Mouse (Mus musculus) ZHBTc4 (cell line): ENCODE results near the gene Gm14743.
"Not testable (repeated sequence)": the region's sequence is repeated elsewhere in the genome, so short reads cannot be mapped to it uniquely, and the experiment has no call there.

Experiments
- DNase-seq: peaks from one replicate; pipeline ENCODE4 v3.0.0-alpha.2; 2011; ENCODE audit warnings: low read depth, low spot score

Gm14743 gene

DNA sequence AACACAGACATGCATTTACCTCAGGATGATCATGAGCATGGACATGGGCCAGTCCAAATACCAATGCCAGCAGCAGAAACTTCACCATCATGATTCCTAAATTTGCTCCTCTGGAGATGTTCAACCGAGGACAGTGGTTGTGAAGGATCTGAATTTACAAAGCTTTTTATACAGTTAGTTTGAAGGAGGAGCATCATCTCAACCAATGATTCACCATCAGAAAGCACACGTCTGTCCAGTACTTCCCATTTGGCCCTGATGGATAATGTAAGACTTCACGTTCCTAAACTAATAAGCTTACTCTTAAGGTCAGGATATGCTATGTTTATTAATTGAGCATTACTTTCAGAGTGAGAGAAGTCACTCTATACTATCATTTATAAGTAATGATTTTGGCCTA lies at the start of gene Gm14743:
Gene Gm14743 (minus strand): TSS at position 101 of the 400 bp plus-strand sequence.
- not testable (repeated sequence) for DNase-seq

DNA sequence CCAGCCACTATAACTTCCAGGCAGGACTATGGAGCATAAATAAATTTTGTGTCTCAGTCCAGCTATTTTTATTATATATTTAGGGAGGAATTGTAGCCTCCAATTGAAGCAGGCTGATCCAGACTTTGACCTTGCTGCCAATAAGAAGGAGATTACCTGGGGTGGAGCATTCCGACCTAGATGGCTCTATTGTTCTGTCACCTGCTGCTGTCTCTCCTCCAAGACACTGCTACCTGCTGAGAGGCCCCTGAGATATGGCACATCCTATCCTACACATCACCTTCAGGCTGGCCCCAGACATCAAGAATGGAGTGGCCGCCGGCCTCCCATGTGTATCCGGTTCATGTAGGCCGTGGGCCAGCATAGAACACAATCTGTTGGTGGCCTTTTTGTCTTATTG lies 42.9 kb downstream of the Gm14743 start:
- peak; percentile 58 for DNase-seq

DNA sequence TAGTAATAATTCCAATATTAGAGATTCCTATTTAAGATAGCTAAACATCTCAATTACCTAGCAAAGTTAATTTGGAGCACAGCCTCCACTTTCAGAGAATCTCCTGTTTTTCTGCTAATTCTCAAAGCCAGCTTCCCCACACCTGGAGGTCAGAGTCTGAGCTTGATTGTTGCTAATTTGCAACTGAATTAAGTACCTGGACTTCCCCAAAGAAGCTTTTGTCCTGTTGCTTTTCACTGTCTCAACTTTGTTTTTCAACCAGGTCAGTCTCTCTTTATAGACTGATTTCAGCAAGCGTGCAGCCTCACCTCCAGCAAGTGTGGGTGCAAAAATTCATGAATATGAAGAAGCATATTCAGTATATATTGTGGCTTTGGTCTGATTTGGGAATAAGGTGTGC lies 43.5 kb downstream of the Gm14743 start:
- DNase-seq = peak; percentile 46
